ENCODE assay signal across 11 mouse cellular contexts in the genomic region with DNA sequence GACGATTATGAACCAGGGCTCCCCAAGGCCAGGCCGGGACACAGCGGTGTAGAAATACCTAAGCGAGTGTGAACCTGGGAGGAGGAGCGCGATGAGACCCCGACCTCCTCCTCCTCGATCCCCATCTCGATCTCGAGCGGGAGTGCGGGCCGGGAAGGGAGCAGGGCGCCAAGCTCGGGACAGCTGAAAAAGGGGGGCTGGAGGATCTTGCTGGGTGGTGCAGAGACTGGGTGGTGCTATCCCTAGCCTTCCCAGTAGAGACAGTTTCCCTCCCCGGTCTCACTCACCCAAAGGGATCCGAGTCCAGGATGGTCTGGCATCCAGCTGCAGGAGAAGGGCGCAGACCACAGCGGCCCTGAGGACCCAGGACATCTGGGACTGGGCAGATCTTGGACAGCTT. TPM values are rescaled to one million over a fixed set of nuclear protein-coding genes. Genes with fewer than 3 reads are reported as not detected.
DNase-seq lines count a peak whose midpoint lies in the region; ATAC-seq and TF ChIP-seq lines count a peak whose summit lies in the region.
"Not testable (repeated sequence)": the region's sequence is repeated elsewhere in the genome, so short reads cannot be mapped to it uniquely, and the experiment has no call there.
"Had no signal": no experiment of that assay in that cellular context is flagged by ENCODE, and none has a peak within 500 bp of the region (broad histone marks: within the 10 kb centered on the region; RNA-seq: fewer than 3 reads in every experiment).

No protein-coding gene starts in this region.

- DNase-seq in G1E (ENCODE audit: low spot score); midbrain, embryonic 14.5 days: not testable (repeated sequence)
- DNase-seq in embryo, embryonic 10 days (ENCODE audit: low spot score) = peak; percentile 6
- DNase-seq in heart, postnatal 14 days = peak; percentile 22 to 25

- peaks cover 15% of the 10 kb centered on the region for H3K36me3 ChIP-seq in G1E (replicated peaks)
- H3K36me3 ChIP-seq in forebrain, embryonic 16.5 days (ENCODE audit: control insufficient read depth, insufficient read depth); kidney, embryonic 16.5 days (ENCODE audit: insufficient read depth, low read length); liver, embryonic 16.5 days (ENCODE audit: control insufficient read depth, insufficient read depth); midbrain, embryonic 14.5 days (ENCODE audit: control insufficient read depth, insufficient read depth, low read length); stomach, embryonic 15.5 days: not testable (repeated sequence)

- H3K4me3 ChIP-seq in G1E (ENCODE audit: low read depth, low read length) = peak overlapping the region; percentile 72; the same call in 1 of the 2 replicates
- peak overlapping the region; percentile 42 for H3K4me3 ChIP-seq in forebrain, embryonic 16.5 days (replicated peaks; ENCODE audit: low read length)
- peak overlapping the region; percentile 47 for H3K4me3 ChIP-seq in kidney, embryonic 16.5 days (ENCODE audit: low read length)
- H3K4me3 ChIP-seq in liver, embryonic 16.5 days (ENCODE audit: low read depth, low read length) = peak overlapping the region; percentile 62
- peak overlapping the region; percentile 29 for H3K4me3 ChIP-seq in midbrain, embryonic 14.5 days (replicated peaks; ENCODE audit: low read depth, low read length)
- H3K4me3 ChIP-seq in stomach, embryonic 15.5 days (replicated peaks) = peak overlapping the region; percentile 44

- 1% methylated on average over 17 of the region's 19 CpGs for WGBS in forebrain, embryonic 16.5 days
- WGBS in kidney, embryonic 16.5 days = 1% methylated on average over 17 of the region's 19 CpGs
- 5% methylated on average over 19 of the region's 19 CpGs for WGBS in liver, embryonic 16.5 days (ENCODE audit: insufficient replicate concordance)
- WGBS in midbrain, embryonic 14.5 days = 1% methylated on average over 19 of the region's 19 CpGs
- WGBS in stomach, embryonic 15.5 days = 0% methylated on average over 19 of the region's 19 CpGs

- not testable (repeated sequence) for ATAC-seq in G1E (ENCODE audit: extremely low read depth, insufficient number of reproducible peaks, low FRiP score, poor library complexity, severe bottlenecking)
- ATAC-seq in forebrain, embryonic 16.5 days = peak; percentile 65
- peak; percentile 81 for ATAC-seq in kidney, embryonic 16.5 days (ENCODE audit: low FRiP score, low TSS enrichment)
- peak; percentile 22; the same call in 1 of the 2 replicates for ATAC-seq in liver, embryonic 16.5 days (ENCODE audit: low read depth)
- peak; percentile 62 for ATAC-seq in midbrain, embryonic 14.5 days (ENCODE audit: low FRiP score, low TSS enrichment)
- ATAC-seq in stomach, embryonic 15.5 days (ENCODE audit: insufficient read depth, low FRiP score, low read depth) = peak; percentile 48

- not testable (repeated sequence) for H3K27me3 ChIP-seq in G1E (ENCODE audit: insufficient read depth, low read length); forebrain, embryonic 16.5 days (replicated peaks; ENCODE audit: control insufficient read depth, insufficient read depth, low read length); kidney, embryonic 16.5 days (ENCODE audit: insufficient read depth, low read length); liver, embryonic 16.5 days (ENCODE audit: control insufficient read depth, insufficient read depth, low read depth, low read length); midbrain, embryonic 14.5 days (ENCODE audit: control insufficient read depth, insufficient read depth, low read length); stomach, embryonic 15.5 days (replicated peaks)

- not testable (repeated sequence) for H3K27ac ChIP-seq in forebrain, embryonic 16.5 days (ENCODE audit: low read length); kidney, embryonic 16.5 days (ENCODE audit: low read length); liver, embryonic 16.5 days (ENCODE audit: low read length); midbrain, embryonic 14.5 days (replicated peaks; ENCODE audit: low read depth, low read length); stomach, embryonic 15.5 days

- TF ChIP-seq CTCF in G1E (IDR thresholded peaks at IDR 0.05; ENCODE audit: low read depth, low read length) = not testable (repeated sequence)

- peaks cover 23% of the 10 kb centered on the region for H3K4me1 ChIP-seq in G1E (ENCODE audit: insufficient read depth, low read depth, low read length)
- H3K4me1 ChIP-seq in forebrain, embryonic 16.5 days (replicated peaks; ENCODE audit: control insufficient read depth, insufficient read depth, low read length); kidney, embryonic 16.5 days (ENCODE audit: insufficient read depth, low read length); liver, embryonic 16.5 days (ENCODE audit: control insufficient read depth, low read depth, low read length); midbrain, embryonic 14.5 days (ENCODE audit: control insufficient read depth, insufficient read depth, low read length); stomach, embryonic 15.5 days: not testable (repeated sequence)

- H3K9ac ChIP-seq in forebrain, embryonic 16.5 days (replicated peaks; ENCODE audit: low read depth, low read length) = peak overlapping the region; percentile 54
- H3K9ac ChIP-seq in kidney, embryonic 16.5 days (replicated peaks; ENCODE audit: low read length) = peak overlapping the region; percentile 56
- peak overlapping the region; percentile 56 for H3K9ac ChIP-seq in liver, embryonic 16.5 days (ENCODE audit: low read depth, low read length)
- not testable (repeated sequence) for H3K9ac ChIP-seq in midbrain, embryonic 14.5 days (replicated peaks; ENCODE audit: low read length); stomach, embryonic 15.5 days

- peak overlapping the region; percentile 69 for H3K4me2 ChIP-seq in forebrain, embryonic 16.5 days (ENCODE audit: low read length)
- H3K4me2 ChIP-seq in kidney, embryonic 16.5 days (replicated peaks; ENCODE audit: low read depth, low read length) = peak overlapping the region; percentile 73
- peak overlapping the region; percentile 85 for H3K4me2 ChIP-seq in liver, embryonic 16.5 days (ENCODE audit: low read depth, low read length)
- H3K4me2 ChIP-seq in midbrain, embryonic 14.5 days (ENCODE audit: low read length) = peak overlapping the region; percentile 60
- H3K4me2 ChIP-seq in stomach, embryonic 15.5 days = peak overlapping the region; percentile 77

- intact Hi-C loops in heart, postnatal 14 days (cut with DNase I) = not testable (repeated sequence)

- not testable (repeated sequence) for H3K9me3 ChIP-seq in G1E (replicated peaks); forebrain, embryonic 16.5 days (ENCODE audit: control insufficient read depth, low read length); kidney, embryonic 16.5 days (ENCODE audit: low read length); liver, embryonic 16.5 days (replicated peaks; ENCODE audit: control insufficient read depth, low read length); midbrain, embryonic 14.5 days (ENCODE audit: control insufficient read depth, low read length); stomach, embryonic 15.5 days

RNA-seq across cellular contexts. Expression of a gene that starts 0.5 kb away (rescaled TPM):
- total RNA-seq in G1E (2014; fragmentation: Nextera tagmentation) = 6.5 and 12.0 TPM in 2 replicates
- total RNA-seq in G1E (2017) = 20.0 and 22.8 TPM in 2 replicates
- polyA plus RNA-seq in G1E (2012) = 3.1 and 5.7 TPM in 2 replicates
- 4.9 and 5.3 TPM in 2 replicates for polyA plus RNA-seq in forebrain, embryonic 16.5 days (2015; fragmentation: Nextera tagmentation; extraction: Ambion mirVana)
- total RNA-seq in heart, postnatal 14 days (2021) = 10 to 100 TPM in 1 of 2 experiments, 1 to 10 TPM in 1; 10.0 to 12.4 TPM
- 13.9 and 16.0 TPM in 2 replicates for polyA plus RNA-seq in kidney, embryonic 16.5 days (2015; fragmentation: Nextera tagmentation; extraction: Ambion mirVana)
- 11.3 and 13.4 TPM in 2 replicates for polyA plus RNA-seq in liver, embryonic 16.5 days (2015; fragmentation: Nextera tagmentation; extraction: Ambion mirVana)
- polyA plus RNA-seq in midbrain, embryonic 14.5 days (2014; fragmentation: Nextera tagmentation; extraction: Ambion mirVana) = 4.8 and 7.5 TPM in 2 replicates
- polyA plus RNA-seq in stomach, embryonic 15.5 days (2015; fragmentation: Nextera tagmentation; extraction: Ambion mirVana) = 17.3 and 18.8 TPM in 2 replicates

RNA-seq across cellular contexts. Expression of a gene that starts 0.7 kb away (rescaled TPM):
- total RNA-seq in G1E (2014; fragmentation: Nextera tagmentation) (not detected in 2 replicates), G1E (2017) (not detected in 2 replicates)
- not detected in 2 replicates for polyA plus RNA-seq in G1E (2012)
- polyA plus RNA-seq in forebrain, embryonic 16.5 days (2015; fragmentation: Nextera tagmentation; extraction: Ambion mirVana) = not detected in 2 replicates
- not detected for total RNA-seq in heart, postnatal 14 days (2021)
- 0.10 TPM in 1 of 2 replicates, not detected in the other for polyA plus RNA-seq in kidney, embryonic 16.5 days (2015; fragmentation: Nextera tagmentation; extraction: Ambion mirVana)
- not detected in 2 replicates for polyA plus RNA-seq in liver, embryonic 16.5 days (2015; fragmentation: Nextera tagmentation; extraction: Ambion mirVana)
- not detected in 2 replicates for polyA plus RNA-seq in midbrain, embryonic 14.5 days (2014; fragmentation: Nextera tagmentation; extraction: Ambion mirVana)
- polyA plus RNA-seq in stomach, embryonic 15.5 days (2015; fragmentation: Nextera tagmentation; extraction: Ambion mirVana) = 0.09 and 0.13 TPM in 2 replicates
- total RNA-seq: gastrocnemius, postnatal 36 days had no signal
- polyA plus RNA-seq: testis, adult 2 months had no signal

RNA-seq across cellular contexts. Expression of a gene that starts 9.4 kb away (rescaled TPM):
- total RNA-seq in G1E (2014; fragmentation: Nextera tagmentation) (2.3 and 11.3 TPM in 2 replicates), G1E (2017) (21.6 and 29.4 TPM in 2 replicates)
- polyA plus RNA-seq in G1E (2012) = 9.5 and 9.8 TPM in 2 replicates
- 6.2 and 7.3 TPM in 2 replicates for polyA plus RNA-seq in forebrain, embryonic 16.5 days (2015; fragmentation: Nextera tagmentation; extraction: Ambion mirVana)
- 10 to 100 TPM; 23.2 to 24.0 TPM for total RNA-seq in heart, postnatal 14 days (2021)
- 4.5 and 5.9 TPM in 2 replicates for polyA plus RNA-seq in kidney, embryonic 16.5 days (2015; fragmentation: Nextera tagmentation; extraction: Ambion mirVana)
- polyA plus RNA-seq in liver, embryonic 16.5 days (2015; fragmentation: Nextera tagmentation; extraction: Ambion mirVana) = 69.6 and 73.5 TPM in 2 replicates
- polyA plus RNA-seq in midbrain, embryonic 14.5 days (2014; fragmentation: Nextera tagmentation; extraction: Ambion mirVana) = 4.4 TPM in 2 replicates
- polyA plus RNA-seq in stomach, embryonic 15.5 days (2015; fragmentation: Nextera tagmentation; extraction: Ambion mirVana) = 11.4 and 14.8 TPM in 2 replicates

RNA-seq across cellular contexts. Expression of a gene that starts 16.1 kb away (rescaled TPM):
- total RNA-seq in G1E (2014; fragmentation: Nextera tagmentation) = not detected in 2 replicates
- total RNA-seq in G1E (2017) = not detected in 2 replicates
- polyA plus RNA-seq in G1E (2012) = not detected in 2 replicates
- polyA plus RNA-seq in forebrain, embryonic 16.5 days (2015; fragmentation: Nextera tagmentation; extraction: Ambion mirVana) = 0.16 TPM in 1 of 2 replicates, not detected in the other
- 1 to 10 TPM; 1.5 to 2.3 TPM for total RNA-seq in heart, postnatal 14 days (2021)
- not detected in 2 replicates for polyA plus RNA-seq in kidney, embryonic 16.5 days (2015; fragmentation: Nextera tagmentation; extraction: Ambion mirVana)
- polyA plus RNA-seq in liver, embryonic 16.5 days (2015; fragmentation: Nextera tagmentation; extraction: Ambion mirVana) = 0.20 TPM in 1 of 2 replicates, not detected in the other
- not detected in 2 replicates for polyA plus RNA-seq in midbrain, embryonic 14.5 days (2014; fragmentation: Nextera tagmentation; extraction: Ambion mirVana)
- polyA plus RNA-seq in stomach, embryonic 15.5 days (2015; fragmentation: Nextera tagmentation; extraction: Ambion mirVana) = 0.28 and 0.50 TPM in 2 replicates
- polyA plus RNA-seq: CD4-positive, CD25-positive, alpha-beta regulatory T cell, adult 4 months had no signal

RNA-seq across cellular contexts. Expression of a gene that starts 21.7 kb away (rescaled TPM):
- total RNA-seq in G1E (2014; fragmentation: Nextera tagmentation) (16.6 TPM in 1 of 2 replicates, not detected in the other), G1E (2017) (5.8 and 6.9 TPM in 2 replicates)
- 0.47 and 0.50 TPM in 2 replicates for polyA plus RNA-seq in G1E (2012)
- polyA plus RNA-seq in forebrain, embryonic 16.5 days (2015; fragmentation: Nextera tagmentation; extraction: Ambion mirVana) = 4.9 and 6.4 TPM in 2 replicates
- total RNA-seq in heart, postnatal 14 days (2021) = 1 to 10 TPM; 4.7 to 6.0 TPM
- 2.2 and 3.1 TPM in 2 replicates for polyA plus RNA-seq in kidney, embryonic 16.5 days (2015; fragmentation: Nextera tagmentation; extraction: Ambion mirVana)
- polyA plus RNA-seq in liver, embryonic 16.5 days (2015; fragmentation: Nextera tagmentation; extraction: Ambion mirVana) = 6.6 and 7.9 TPM in 2 replicates
- polyA plus RNA-seq in midbrain, embryonic 14.5 days (2014; fragmentation: Nextera tagmentation; extraction: Ambion mirVana) = 7.4 and 9.8 TPM in 2 replicates
- 2.6 and 4.2 TPM in 2 replicates for polyA plus RNA-seq in stomach, embryonic 15.5 days (2015; fragmentation: Nextera tagmentation; extraction: Ambion mirVana)
